ENCODE assay signal across 9 mouse cellular contexts in genomic region chr9:20971751-20972140, GRCm38 (mm10). TPM values are rescaled to one million over a fixed set of nuclear protein-coding genes. Genes with fewer than 3 reads are reported as not detected.
A peak's percentile ranks its signal among the peaks of the same experiment; 100 is the strongest.
DNase-seq lines count a peak whose midpoint lies in the region; ATAC-seq and TF ChIP-seq lines count a peak whose summit lies in the region.
"Had no signal": no experiment of that assay in that cellular context is flagged by ENCODE, and none has a peak within 500 bp of the region (broad histone marks: within the 10 kb centered on the region; RNA-seq: fewer than 3 reads in every experiment).

No protein-coding gene starts in this region.

- H3K4me1 ChIP-seq in lung, embryonic 15.5 days, result peaks cover 45% of the 10 kb centered on the region
- peaks cover 17% of the 10 kb centered on the region for H3K4me1 ChIP-seq in lung, adult 2 months (ENCODE audit: control insufficient read depth, insufficient read depth, low read length)
- H3K4me1 ChIP-seq in intestine, embryonic 14.5 days (replicated peaks; ENCODE audit: control insufficient read depth, insufficient read depth, low read length), result peaks cover 40% of the 10 kb centered on the region

- no peak for DNase-seq in lung, adult 2 months
- peak; percentile 68 for DNase-seq in gastrocnemius, postnatal 14 days
- no peak for DNase-seq in intestine, embryonic 14.5 days (ENCODE audit: low spot score)
- peak; percentile 45 for DNase-seq in skeletal muscle tissue, adult 2 months (ENCODE audit: low read depth, low spot score)
- DNase-seq in adrenal gland, adult 8-10 months, result no peak
- DNase-seq in retina, postnatal 1 day, result no peak

- peak overlapping the region; percentile 47; the same call in 1 of the 2 replicates for H3K9ac ChIP-seq in lung, embryonic 15.5 days
- H3K9ac ChIP-seq in intestine, embryonic 14.5 days (ENCODE audit: low read length), result peak overlapping the region; percentile 39
- H3K9ac ChIP-seq: liver, embryonic 15.5 days had no signal

- H3K4me2 ChIP-seq in lung, embryonic 15.5 days, result peak overlapping the region; percentile 79
- peak overlapping the region; percentile 94 for H3K4me2 ChIP-seq in intestine, embryonic 14.5 days (ENCODE audit: low read length)
- H3K4me2 ChIP-seq: liver, embryonic 15.5 days had no signal

- TF ChIP-seq POLR2A in lung, adult 2 months (IDR thresholded peaks at IDR 0.05; ENCODE audit: borderline replicate concordance, extremely low read depth, low read depth, low read length), result no peak

- TF ChIP-seq CTCF in lung, adult 2 months (IDR thresholded peaks at IDR 0.05; ENCODE audit: insufficient read depth, low read length), result no peak

- H3K27me3 ChIP-seq in lung, embryonic 15.5 days, result no peaks in the 10 kb centered on the region
- H3K27me3 ChIP-seq in intestine, embryonic 14.5 days (replicated peaks; ENCODE audit: control insufficient read depth, insufficient read depth, low read length), result no peaks in the 10 kb centered on the region

- intact Hi-C loops in gastrocnemius, postnatal 14 days (cut with DNase I; ENCODE audit: low total_unique reads), result no loop called here

- H3K4me3 ChIP-seq in lung, embryonic 15.5 days, result peak overlapping the region; percentile 90
- H3K4me3 ChIP-seq in lung, adult 2 months (replicated peaks; ENCODE audit: extremely low read depth, low read depth, low read length), result no peak overlapping the region
- H3K4me3 ChIP-seq in intestine, embryonic 14.5 days (ENCODE audit: low read depth, low read length), result 0 out of 2 replicates have a peak overlapping the region, but pooled peaks have one; percentile 1
- H3K4me3 ChIP-seq: liver, embryonic 15.5 days had no signal

- 33% methylated on average over 7 of the region's 7 CpGs for WGBS in lung, embryonic 15.5 days
- 50% methylated on average over 7 of the region's 7 CpGs for WGBS in lung, adult 2 months
- 40% methylated on average over 7 of the region's 7 CpGs for WGBS in intestine, embryonic 14.5 days

- peak overlapping the region; percentile 94 for H3K27ac ChIP-seq in lung, embryonic 15.5 days
- H3K27ac ChIP-seq in intestine, embryonic 14.5 days (ENCODE audit: low read depth), result peak overlapping the region; percentile 86
- H3K27ac ChIP-seq: liver, embryonic 15.5 days had no signal

- peaks cover 38% of the 10 kb centered on the region for H3K36me3 ChIP-seq in lung, embryonic 15.5 days
- peaks cover 35% of the 10 kb centered on the region for H3K36me3 ChIP-seq in intestine, embryonic 14.5 days (ENCODE audit: control insufficient read depth, insufficient read depth, low read length)

- H3K9me3 ChIP-seq in lung, embryonic 15.5 days, result no peaks in the 10 kb centered on the region
- H3K9me3 ChIP-seq in intestine, embryonic 14.5 days (ENCODE audit: control insufficient read depth, low read length), result no peaks in the 10 kb centered on the region
- H3K9me3 ChIP-seq: liver, embryonic 15.5 days had no signal

- ATAC-seq in lung, embryonic 15.5 days (ENCODE audit: borderline replicate concordance, extremely low read depth, low FRiP score, low TSS enrichment), result peak; percentile 62
- ATAC-seq in intestine, embryonic 14.5 days (replicated peaks; ENCODE audit: low FRiP score, low TSS enrichment, low read depth), result peak; percentile 8; the same call in 1 of the 2 replicates
- no peak for ATAC-seq in frontal cortex, adult (ENCODE audit: low TSS enrichment)

RNA-seq across cellular contexts. Expression of gene S1pr2, which starts 4.8 kb away (rescaled TPM):
- 63.4 and 65.2 TPM in 2 replicates for polyA plus RNA-seq in lung, embryonic 15.5 days (2015; fragmentation: Nextera tagmentation; extraction: Ambion mirVana)
- 24.2 and 32.1 TPM in 2 replicates for polyA plus RNA-seq in lung, adult 2 months (2012; rRNA removed)
- 1 to 10 TPM; 4.5 to 7.8 TPM for total RNA-seq in gastrocnemius, postnatal 14 days (2021)
- polyA plus RNA-seq in intestine, embryonic 14.5 days (2014; fragmentation: Nextera tagmentation; extraction: Ambion mirVana), result 31.9 and 35.5 TPM in 2 replicates
- 10 to 100 TPM; 18.8 to 36.9 (median 26.6) TPM for total RNA-seq in adrenal gland, adult 8-10 months (2022)

RNA-seq across cellular contexts. Expression of gene Dnmt1, which starts 12.1 kb away (rescaled TPM):
- polyA plus RNA-seq in lung, embryonic 15.5 days (2015; fragmentation: Nextera tagmentation; extraction: Ambion mirVana), result 101 and 104 TPM in 2 replicates
- polyA plus RNA-seq in lung, adult 2 months (2012; rRNA removed), result 20.5 and 22.8 TPM in 2 replicates
- total RNA-seq in gastrocnemius, postnatal 14 days (2021), result 10 to 100 TPM; 11.6 to 12.8 TPM
- 65.4 and 69.9 TPM in 2 replicates for polyA plus RNA-seq in intestine, embryonic 14.5 days (2014; fragmentation: Nextera tagmentation; extraction: Ambion mirVana)
- total RNA-seq in adrenal gland, adult 8-10 months (2022), result 10 to 100 TPM; 39.6 to 63.8 (median 47.8) TPM

RNA-seq across cellular contexts. Expression of gene Mrpl4, which starts 30.8 kb away (rescaled TPM):
- polyA plus RNA-seq in lung, embryonic 15.5 days (2015; fragmentation: Nextera tagmentation; extraction: Ambion mirVana), result 157 and 160 TPM in 2 replicates
- 113 and 130 TPM in 2 replicates for polyA plus RNA-seq in lung, adult 2 months (2012; rRNA removed)
- 10 to 100 TPM; 50.8 to 54.9 TPM for total RNA-seq in gastrocnemius, postnatal 14 days (2021)
- polyA plus RNA-seq in intestine, embryonic 14.5 days (2014; fragmentation: Nextera tagmentation; extraction: Ambion mirVana), result 151 and 155 TPM in 2 replicates
- total RNA-seq in adrenal gland, adult 8-10 months (2022), result 100 to 1,000 TPM; 124 to 131 (median 129) TPM

RNA-seq across cellular contexts. Expression of gene Icam1, which starts 44.0 kb away (rescaled TPM):
- polyA plus RNA-seq in lung, embryonic 15.5 days (2015; fragmentation: Nextera tagmentation; extraction: Ambion mirVana), result 55.1 and 57.5 TPM in 2 replicates
- polyA plus RNA-seq in lung, adult 2 months (2012; rRNA removed), result 332 and 372 TPM in 2 replicates
- total RNA-seq in gastrocnemius, postnatal 14 days (2021), result 1 to 10 TPM; 3.1 to 3.4 TPM
- 11.4 and 11.8 TPM in 2 replicates for polyA plus RNA-seq in intestine, embryonic 14.5 days (2014; fragmentation: Nextera tagmentation; extraction: Ambion mirVana)
- 10 to 100 TPM; 14.9 to 33.1 (median 22.2) TPM for total RNA-seq in adrenal gland, adult 8-10 months (2022)

RNA-seq across cellular contexts. Expression of gene Icam4, which starts 57.4 kb away (rescaled TPM):
- 2.4 and 2.9 TPM in 2 replicates for polyA plus RNA-seq in lung, embryonic 15.5 days (2015; fragmentation: Nextera tagmentation; extraction: Ambion mirVana)
- polyA plus RNA-seq in lung, adult 2 months (2012; rRNA removed), result 1.8 and 1.9 TPM in 2 replicates
- under 1 TPM; 0.29 to 0.43 TPM for total RNA-seq in gastrocnemius, postnatal 14 days (2021)
- polyA plus RNA-seq in intestine, embryonic 14.5 days (2014; fragmentation: Nextera tagmentation; extraction: Ambion mirVana), result 0.96 TPM in 1 of 2 replicates, not detected in the other
- total RNA-seq in adrenal gland, adult 8-10 months (2022), result 1 to 10 TPM; 1.6 to 7.8 (median 5.4) TPM

Comparison
In these comparisons a context has a peak if more than half of its experiments do, and no peak if none do; other contexts are left out.
1. DNase-seq: peak in gastrocnemius, postnatal 14 days (single experiment) and skeletal muscle tissue, adult 2 months (single experiment); none in lung, adult 2 months (single experiment), intestine, embryonic 14.5 days (single experiment), adrenal gland, adult 8-10 months (single experiment) and retina, postnatal 1 day (single experiment).